Mouse (Mus musculus) megakaryocyte, embryonic 14.5 days (primary cell): ENCODE results near the gene Marc2.

Experiments used
- FLI1 ChIP-seq: IDR thresholded peaks from 2 replicates; pipeline ENCODE4 v1.6.1; 2012; ENCODE audit warnings: low read length, inconsistent platforms, mixed read lengths
- GATA1 ChIP-seq: IDR thresholded peaks from 3 replicates; pipeline ENCODE4 v1.6.1; 2012; ENCODE audit warnings: mixed read lengths, low read length, inconsistent platforms, borderline replicate concordance

- no peak for TF ChIP-seq GATA1
- no peak for TF ChIP-seq FLI1
Measured at GRCm38 (mm10) chr1:184862636-184863035, 16.4 kb upstream of the Marc2 start.
